Mouse (Mus musculus) adrenal gland, postnatal 25 days (tissue): Measurements from ENCODE around the gene Klhl10. TPM values are rescaled to one million over a fixed set of nuclear protein-coding genes. Genes with fewer than 3 reads are reported as not detected.
A peak's percentile ranks its signal among the peaks of the same experiment; 100 is the strongest.

Experiments
- DNase-seq: peaks from one replicate; pipeline ENCODE4 v3.0.0; 2021; ENCODE audit warnings: mixed read lengths
- total RNA-seq: library from RNA; stranded (reverse); gene quantifications from 2 replicates; pipeline ENCODE4 v1.2.3, GENCODE M21; 2021

Gene Klhl10
- total RNA-seq, 1 experiment from 2014 or later = 1.3 TPM

GRCm38 (mm10) chr11:100408076-100408834, 33.5 kb upstream of the Klhl10 start:
- peak; percentile 70 for DNase-seq

GRCm38 (mm10) chr11:100408835-100409462, 32.8 kb upstream of the Klhl10 start:
- DNase-seq = no peak

- no peak for DNase-seq
These were observed 32.0 kb upstream of the Klhl10 start for GRCm38 (mm10) chr11:100409686-100410085.

GRCm38 (mm10) chr11:100411736-100412135, 30.0 kb upstream of the Klhl10 start:
- no peak for DNase-seq

GRCm38 (mm10) chr11:100413541-100413940, 28.2 kb upstream of the Klhl10 start:
- DNase-seq = no peak

GRCm38 (mm10) chr11:100414021-100414913, 27.4 kb upstream of the Klhl10 start, which contains the start of gene P3h4:
TSS of gene P3h4 (minus strand) at chr11:100414836.
- DNase-seq = peak; percentile 85

GRCm38 (mm10) chr11:100414914-100415822, 26.5 kb upstream of the Klhl10 start, which contains the start of gene Fkbp10:
TSS of gene Fkbp10 (plus strand) at chr11:100415697.
- DNase-seq = peak; percentile 65

- DNase-seq = no peak
These were observed 20.2 kb upstream of the Klhl10 start for GRCm38 (mm10) chr11:100421537-100421936.

GRCm38 (mm10) chr11:100423836-100424235, 17.9 kb upstream of the Klhl10 start:
- no peak for DNase-seq

GRCm38 (mm10) chr11:100425851-100426250, 15.9 kb upstream of the Klhl10 start:
- peak; percentile 79 for DNase-seq

GRCm38 (mm10) chr11:100426820-100427219, 14.9 kb upstream of the Klhl10 start:
- DNase-seq = no peak

GRCm38 (mm10) chr11:100428612-100429199, 13.0 kb upstream of the Klhl10 start:
- peak; percentile 81 for DNase-seq

GRCm38 (mm10) chr11:100430052-100430451, 11.7 kb upstream of the Klhl10 start:
- no peak for DNase-seq

GRCm38 (mm10) chr11:100432002-100432401, 9.7 kb upstream of the Klhl10 start:
- no peak for DNase-seq

GRCm38 (mm10) chr11:100435678-100436246, 6.0 kb upstream of the Klhl10 start:
- no peak for DNase-seq

GRCm38 (mm10) chr11:100437901-100438300, 3.8 kb upstream of the Klhl10 start:
- no peak for DNase-seq

- peak; percentile 89 for DNase-seq
These were observed 810 bp upstream of the Klhl10 start for GRCm38 (mm10) chr11:100440691-100441522.

- no peak for DNase-seq
These were observed 908 bp downstream of the Klhl10 start for GRCm38 (mm10) chr11:100442625-100443024.

GRCm38 (mm10) chr11:100457247-100457646, 15.5 kb downstream of the Klhl10 start:
- no peak for DNase-seq

GRCm38 (mm10) chr11:100457711-100458110, 16.0 kb downstream of the Klhl10 start:
- DNase-seq = no peak
